Mouse (Mus musculus): ENCODE results near the gene Sema4f. TPM values are rescaled to one million over a fixed set of nuclear protein-coding genes. Genes with fewer than 3 reads are reported as not detected.

Gene Sema4f
- total RNA-seq, 2 experiments from 2014 or later = 37.2 to 39.0 TPM

DNA sequence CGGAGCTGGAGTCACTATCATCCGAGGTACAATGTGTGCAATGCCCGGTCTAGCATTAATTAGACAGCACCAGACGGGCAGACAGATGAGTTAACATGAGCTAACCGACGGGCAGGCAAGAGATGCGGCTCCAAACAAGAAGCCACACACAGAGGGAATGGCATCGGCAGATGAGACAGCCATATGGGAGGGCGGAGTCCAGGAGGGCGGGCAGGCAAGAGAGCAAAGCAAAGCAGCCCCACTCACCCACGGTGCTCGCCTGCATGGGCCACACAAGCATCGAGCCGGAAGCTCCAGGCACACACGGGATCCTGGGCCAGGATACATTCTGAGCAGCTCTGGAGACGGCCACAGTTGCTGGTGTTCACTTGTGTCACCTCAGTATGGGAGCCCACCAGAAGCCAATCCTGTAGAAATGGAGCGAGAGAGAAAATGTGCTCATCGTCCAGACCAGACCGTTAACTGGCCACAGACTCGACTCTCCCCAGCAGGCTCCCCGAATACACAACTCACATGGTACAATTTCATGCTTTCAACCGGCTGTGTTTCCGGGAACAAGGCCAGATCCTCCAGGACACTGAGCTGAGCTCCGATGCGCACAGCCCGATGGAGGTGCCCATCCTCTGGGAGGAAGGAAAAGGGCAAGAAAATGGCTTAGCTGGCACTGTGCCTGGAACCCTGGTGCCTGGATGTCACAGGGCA lies 22.3 kb downstream of the Sema4f start:
- intact Hi-C loops (cut with DNase I) = loop anchor here (2.0 kb wide), 1 partner anchor 54 kb away; no protein-coding TSS in a partner anchor
- peak; percentile 53 to 55 for DNase-seq (ENCODE audit: low spot score in 2 of 2)

- DNase-seq (ENCODE audit: low spot score in 2 of 2) = no peak
- intact Hi-C loops (cut with DNase I) = loop anchor here (2.0 kb wide), 1 partner anchor 54 kb away; no protein-coding TSS in a partner anchor
These were observed 23.1 kb downstream of the Sema4f start for GRCm38 (mm10) chr6:82916459-82916858.

- DNase-seq (ENCODE audit: low spot score in 2 of 2) = peak in 1 of 2 experiments; percentile 44
- intact Hi-C loops (cut with DNase I) = loop anchor here (2.0 kb wide), 1 partner anchor 55 kb away; no protein-coding TSS in a partner anchor
These were observed 23.7 kb downstream of the Sema4f start for GRCm38 (mm10) chr6:82915889-82916288.

GRCm38 (mm10) chr6:82913336-82914247 lies 26.0 kb downstream of the Sema4f start:
- intact Hi-C loops (cut with DNase I) = no loop called here
- no peak for DNase-seq (ENCODE audit: low spot score in 2 of 2)

GRCm38 (mm10) chr6:82911303-82911702 lies 28.3 kb downstream of the Sema4f start:
- intact Hi-C loops (cut with DNase I) = no loop called here

GRCm38 (mm10) chr6:82909136-82909855 lies 30.3 kb downstream of the Sema4f start:
- intact Hi-C loops (cut with DNase I) = no loop called here
- peak; percentile 63 to 66 for DNase-seq (ENCODE audit: low spot score in 2 of 2)

More at GRCm38 (mm10) chr6:82911303-82911702, 28.3 kb downstream of the Sema4f start:
- no peak for DNase-seq (ENCODE audit: low spot score in 2 of 2)

DNA sequence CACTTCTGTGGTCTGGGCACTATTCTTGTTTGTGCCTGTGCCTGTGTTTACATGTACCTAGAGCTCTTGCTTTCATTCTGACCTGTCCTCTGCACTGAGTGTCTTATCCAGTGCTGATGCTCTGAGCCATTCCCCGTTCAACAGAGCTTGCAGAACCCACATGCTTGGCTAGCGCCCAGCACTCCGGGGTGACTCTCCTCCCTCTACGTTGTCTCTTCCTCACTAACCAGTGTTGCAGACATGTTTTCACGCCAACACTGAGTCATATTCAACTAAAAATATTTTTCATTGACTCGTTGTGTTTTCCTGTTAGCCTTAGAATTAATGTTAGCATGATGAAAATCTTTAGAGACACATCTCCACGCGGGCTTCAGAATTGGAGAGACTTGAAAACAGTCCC lies 31.5 kb downstream of the Sema4f start:
- intact Hi-C loops (cut with DNase I) = no loop called here
- no peak for DNase-seq (ENCODE audit: low spot score in 2 of 2)

DNA sequence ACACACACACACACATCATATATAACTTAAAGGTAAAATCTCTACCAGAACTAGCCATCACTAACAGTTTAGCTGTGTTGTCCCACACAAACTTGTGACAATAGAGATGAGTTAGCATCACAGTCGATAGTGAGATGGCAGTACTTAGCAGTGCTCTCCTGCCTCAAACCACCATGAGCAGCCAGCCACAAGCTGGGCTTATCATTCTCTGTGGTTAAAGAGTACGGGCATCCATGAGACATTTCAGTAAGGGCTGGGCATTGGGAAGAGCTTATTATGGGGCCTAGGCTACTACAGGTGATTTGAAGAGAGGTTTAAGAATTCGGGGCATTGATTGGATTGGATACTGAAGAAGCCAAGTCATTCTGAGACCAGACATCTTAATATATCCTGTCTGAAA lies 32.6 kb downstream of the Sema4f start:
- intact Hi-C loops (cut with DNase I) = no loop called here
- no peak for DNase-seq (ENCODE audit: low spot score in 2 of 2)

GRCm38 (mm10) chr6:82902559-82902958 lies 37.0 kb downstream of the Sema4f start:
- DNase-seq (ENCODE audit: low spot score in 2 of 2) = no peak
- intact Hi-C loops (cut with DNase I) = no loop called here

- intact Hi-C loops (cut with DNase I) = no loop called here
- no peak for DNase-seq (ENCODE audit: low spot score in 2 of 2)
These were observed 40.8 kb downstream of the Sema4f start for GRCm38 (mm10) chr6:82898745-82899144.

GRCm38 (mm10) chr6:82898227-82898626 lies 41.3 kb downstream of the Sema4f start:
- DNase-seq (ENCODE audit: low spot score in 2 of 2) = no peak
- intact Hi-C loops (cut with DNase I) = no loop called here

GRCm38 (mm10) chr6:82897311-82897710 lies 42.3 kb downstream of the Sema4f start:
- intact Hi-C loops (cut with DNase I) = no loop called here
- no peak for DNase-seq (ENCODE audit: low spot score in 2 of 2)

- intact Hi-C loops (cut with DNase I) = no loop called here
These were observed 46.2 kb downstream of the Sema4f start for GRCm38 (mm10) chr6:82893415-82893814.

GRCm38 (mm10) chr6:82892540-82892939 lies 47.0 kb downstream of the Sema4f start:
- DNase-seq (ENCODE audit: low spot score in 2 of 2) = no peak
- intact Hi-C loops (cut with DNase I) = no loop called here

More at GRCm38 (mm10) chr6:82893415-82893814, 46.2 kb downstream of the Sema4f start:
- no peak for DNase-seq (ENCODE audit: low spot score in 2 of 2)

GRCm38 (mm10) chr6:82891488-82891887 lies 48.1 kb downstream of the Sema4f start:
- intact Hi-C loops (cut with DNase I) = no loop called here
- DNase-seq (ENCODE audit: low spot score in 2 of 2) = no peak

DNA sequence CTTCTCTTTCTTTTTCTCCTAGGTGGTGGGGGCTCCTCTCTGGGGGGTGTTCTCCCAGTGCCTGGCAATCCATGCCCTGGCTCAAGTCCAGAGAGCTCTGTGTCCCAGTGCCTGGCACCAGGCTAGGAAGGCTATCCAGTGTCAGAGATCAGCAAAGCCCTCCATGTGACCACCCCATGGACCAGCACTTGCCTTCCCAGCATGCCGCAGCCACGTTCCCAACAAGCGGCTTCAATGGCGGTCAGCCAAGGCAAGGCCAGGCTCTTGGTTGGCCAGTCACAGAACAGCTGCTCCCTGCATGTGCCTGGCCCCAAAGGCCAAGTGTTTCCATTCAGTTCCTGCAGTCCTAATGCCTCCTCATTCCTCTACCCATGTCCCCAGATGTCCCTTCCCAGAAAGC lies 53.2 kb downstream of the Sema4f start:
- DNase-seq (ENCODE audit: low spot score in 2 of 2) = no peak
- intact Hi-C loops (cut with DNase I) = no loop called here

- intact Hi-C loops (cut with DNase I) = no loop called here
- no peak for DNase-seq (ENCODE audit: low spot score in 2 of 2)
These were observed 53.7 kb downstream of the Sema4f start for GRCm38 (mm10) chr6:82885909-82886308.

DNA sequence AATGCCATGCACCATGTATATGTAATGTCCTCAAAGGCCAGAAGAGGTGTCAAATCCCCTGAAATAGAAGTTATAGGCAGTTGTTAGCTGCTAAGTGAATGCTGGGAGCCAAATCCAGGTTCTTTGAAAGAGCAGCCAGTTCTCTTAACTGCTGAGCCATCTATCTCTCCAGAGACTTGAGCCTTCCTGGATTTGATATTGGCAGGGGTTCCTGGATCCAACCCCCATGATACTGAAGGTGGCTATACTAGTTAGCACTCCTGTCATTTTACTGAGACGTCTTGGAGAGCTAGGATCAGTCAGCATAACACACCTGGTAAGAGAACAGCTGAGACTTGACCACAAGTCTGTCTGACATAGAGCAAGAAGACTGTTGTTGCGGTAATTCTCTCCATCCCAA lies 54.1 kb downstream of the Sema4f start:
- intact Hi-C loops (cut with DNase I) = no loop called here

DNA sequence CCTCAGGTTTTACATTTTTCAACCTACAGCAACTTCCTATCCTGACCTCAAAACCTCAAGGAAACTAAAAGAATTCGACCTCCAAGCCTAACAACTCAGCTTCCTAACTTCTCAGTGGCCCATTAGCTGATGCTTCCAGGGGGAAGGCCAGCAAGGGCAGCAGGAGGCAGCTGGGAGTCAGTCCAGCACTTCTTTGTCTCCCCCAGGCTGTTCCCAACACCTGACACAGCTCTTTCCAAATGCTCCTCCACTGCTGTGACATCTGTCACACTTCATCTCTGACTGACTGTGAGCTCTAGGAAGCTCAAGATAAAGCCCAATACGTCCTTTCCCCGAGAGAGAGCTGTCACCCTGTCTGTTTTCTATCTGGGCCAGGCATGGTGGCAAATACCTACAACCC lies 55.0 kb downstream of the Sema4f start:
- intact Hi-C loops (cut with DNase I) = loop anchor here (5.0 kb wide), 1 partner anchor 142 kb away; no protein-coding TSS in a partner anchor
- no peak for DNase-seq (ENCODE audit: low spot score in 2 of 2)

More for the DNA sequence above, 54.1 kb downstream of the Sema4f start:
- no peak for DNase-seq (ENCODE audit: low spot score in 2 of 2)

Measured in left cerebral cortex, postnatal 36 days (tissue).